Mouse (Mus musculus): ENCODE data around the gene Creld2. TPM values are rescaled to one million over a fixed set of nuclear protein-coding genes. Genes with fewer than 3 reads are reported as not detected.

Gene Creld2
- polyA plus RNA-seq, 1 experiment = not detected

DNA sequence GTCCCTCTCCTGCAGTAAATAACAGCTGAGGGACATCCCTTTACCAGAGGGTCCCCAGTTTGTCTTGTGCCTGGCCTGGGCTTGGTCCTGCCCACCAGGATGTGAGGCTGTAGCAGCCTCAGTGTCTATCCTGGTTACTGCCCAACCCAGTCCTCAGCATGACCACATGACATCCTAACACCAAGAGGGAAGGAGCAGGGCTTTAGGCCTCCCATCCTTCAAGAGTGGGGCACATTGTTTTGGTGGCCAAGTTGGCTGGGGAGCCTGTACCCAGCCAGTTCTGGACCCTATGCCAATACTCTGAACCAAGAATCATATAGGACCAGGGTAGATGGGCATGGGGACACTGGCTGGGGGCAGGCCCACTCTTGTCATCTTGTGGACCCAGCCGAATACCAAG, 29.2 kb downstream of the Creld2 start:
- H3K4me3 ChIP-seq (ENCODE audit: insufficient read depth, low read depth, low read length) = no peak overlapping the region
- 100% methylated on average over 1 of the region's 1 CpGs for whole genome bisulfite sequencing
- TF ChIP-seq POLR2A (IDR thresholded peaks at IDR 0.05; ENCODE audit: insufficient read depth, low read depth, low read length) (no peak), CTCF (IDR thresholded peaks at IDR 0.05; ENCODE audit: insufficient read depth, low read depth, low read length) (no peak)
- peaks cover 27% of the 10 kb centered on the region for H3K4me1 ChIP-seq (ENCODE audit: control insufficient read depth, insufficient read depth, low read length)
- H3K27ac ChIP-seq (ENCODE audit: insufficient read depth, low read depth, low read length) = no peak overlapping the region

DNA sequence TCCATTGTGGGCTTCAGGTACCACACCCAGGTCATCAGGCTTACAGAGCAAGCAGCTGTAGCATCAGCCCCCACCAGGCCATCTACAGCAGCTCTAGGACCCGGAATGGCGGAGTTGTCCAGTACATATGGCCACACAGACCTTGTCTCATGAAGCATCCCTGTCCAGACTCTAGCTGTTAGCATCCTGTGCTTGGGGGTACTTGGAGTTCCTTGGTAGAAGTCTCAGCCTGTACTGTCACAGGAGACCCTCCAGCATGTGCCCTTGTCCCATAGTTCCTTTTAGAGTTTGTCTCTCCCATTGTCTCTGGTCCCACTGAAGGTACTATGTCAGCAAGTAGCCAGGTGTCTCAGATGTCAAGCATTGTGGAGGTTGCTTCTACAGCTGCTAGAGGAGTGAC, 30.2 kb downstream of the Creld2 start:
- Histone ChIP-seq H3K27ac (ENCODE audit: insufficient read depth, low read depth, low read length) (0 out of 2 replicates have a peak overlapping the region, but pooled peaks have one; percentile 21), H3K4me1 (ENCODE audit: control insufficient read depth, insufficient read depth, low read length) (peaks cover 26% of the 10 kb centered on the region), H3K4me3 (ENCODE audit: insufficient read depth, low read depth, low read length) (no peak overlapping the region)
- TF ChIP-seq CTCF (IDR thresholded peaks at IDR 0.05; ENCODE audit: insufficient read depth, low read depth, low read length) (no peak), POLR2A (IDR thresholded peaks at IDR 0.05; ENCODE audit: insufficient read depth, low read depth, low read length) (no peak)
- 92% methylated on average over 2 of the region's 2 CpGs for WGBS

DNA sequence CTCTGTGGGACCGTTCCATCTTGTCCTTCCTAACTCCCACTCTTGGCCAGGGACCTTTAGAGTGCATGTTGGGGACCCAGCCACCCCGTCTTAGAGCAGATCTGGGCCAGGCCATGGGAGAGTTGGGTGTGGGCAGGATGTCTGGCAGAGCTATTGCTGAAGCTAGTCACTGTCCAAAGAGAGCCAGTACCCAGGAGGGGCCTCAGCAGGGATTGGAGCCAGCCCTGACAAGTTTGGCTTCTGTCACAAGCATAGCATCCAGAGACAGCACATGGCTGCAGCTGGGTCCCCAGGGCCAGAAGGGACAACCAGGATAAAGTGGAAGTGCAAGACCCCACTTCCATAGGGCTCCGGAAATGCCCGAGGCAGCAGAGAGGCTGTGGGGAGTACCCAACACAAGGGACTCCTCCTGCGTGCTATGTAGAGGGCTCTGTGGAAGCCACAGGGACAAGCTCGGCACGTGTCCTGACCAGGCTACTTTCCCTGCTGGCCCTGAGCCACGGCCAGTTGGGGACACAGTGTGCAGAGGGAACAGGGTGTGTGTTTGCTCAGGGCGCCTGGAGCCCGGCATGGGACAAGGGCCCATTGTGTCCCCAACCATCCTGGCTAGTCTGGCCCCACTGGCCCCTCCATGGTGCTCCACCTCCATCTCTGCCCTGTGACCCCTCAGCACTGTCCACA, 30.8 kb downstream of the Creld2 start:
- peak overlapping the region; percentile 67; the same call in 1 of the 2 replicates for H3K27ac ChIP-seq (ENCODE audit: insufficient read depth, low read depth, low read length)
- TF ChIP-seq CTCF (IDR thresholded peaks at IDR 0.05; ENCODE audit: insufficient read depth, low read depth, low read length) = no peak
- TF ChIP-seq POLR2A (IDR thresholded peaks at IDR 0.05; ENCODE audit: insufficient read depth, low read depth, low read length) = no peak
- H3K4me1 ChIP-seq (ENCODE audit: control insufficient read depth, insufficient read depth, low read length) = peaks cover 32% of the 10 kb centered on the region
- H3K4me3 ChIP-seq (ENCODE audit: insufficient read depth, low read depth, low read length) = no peak overlapping the region
- 57% methylated on average over 10 of the region's 10 CpGs for WGBS

DNA sequence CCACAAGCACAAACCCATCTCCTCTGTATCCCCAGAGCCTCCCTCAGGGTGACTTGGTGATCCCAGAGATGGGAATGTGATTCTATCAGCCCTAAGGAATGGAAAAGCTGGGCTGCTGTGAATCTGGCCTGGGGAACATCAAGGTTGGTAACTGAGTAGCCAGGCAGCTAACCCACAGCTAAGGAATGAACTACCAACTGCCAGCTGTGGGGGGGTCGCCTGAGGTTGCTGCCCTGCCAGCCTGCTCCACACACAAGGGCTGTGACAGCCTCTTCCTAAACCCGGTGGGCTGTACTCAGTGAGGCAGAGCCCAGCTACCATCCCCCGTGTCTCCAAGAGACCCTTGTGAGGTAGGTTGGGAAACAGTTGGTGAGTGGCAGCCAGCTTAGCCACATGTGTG, 31.6 kb downstream of the Creld2 start:
- H3K4me1 ChIP-seq (ENCODE audit: control insufficient read depth, insufficient read depth, low read length) = peaks cover 32% of the 10 kb centered on the region
- 38% methylated on average over 3 of the region's 3 CpGs for WGBS
- peak overlapping the region; percentile 67 for H3K27ac ChIP-seq (ENCODE audit: insufficient read depth, low read depth, low read length)
- TF ChIP-seq CTCF (IDR thresholded peaks at IDR 0.05; ENCODE audit: insufficient read depth, low read depth, low read length) (no peak), POLR2A (IDR thresholded peaks at IDR 0.05; ENCODE audit: insufficient read depth, low read depth, low read length) (no peak)
- H3K4me3 ChIP-seq (ENCODE audit: insufficient read depth, low read depth, low read length) = no peak overlapping the region

DNA sequence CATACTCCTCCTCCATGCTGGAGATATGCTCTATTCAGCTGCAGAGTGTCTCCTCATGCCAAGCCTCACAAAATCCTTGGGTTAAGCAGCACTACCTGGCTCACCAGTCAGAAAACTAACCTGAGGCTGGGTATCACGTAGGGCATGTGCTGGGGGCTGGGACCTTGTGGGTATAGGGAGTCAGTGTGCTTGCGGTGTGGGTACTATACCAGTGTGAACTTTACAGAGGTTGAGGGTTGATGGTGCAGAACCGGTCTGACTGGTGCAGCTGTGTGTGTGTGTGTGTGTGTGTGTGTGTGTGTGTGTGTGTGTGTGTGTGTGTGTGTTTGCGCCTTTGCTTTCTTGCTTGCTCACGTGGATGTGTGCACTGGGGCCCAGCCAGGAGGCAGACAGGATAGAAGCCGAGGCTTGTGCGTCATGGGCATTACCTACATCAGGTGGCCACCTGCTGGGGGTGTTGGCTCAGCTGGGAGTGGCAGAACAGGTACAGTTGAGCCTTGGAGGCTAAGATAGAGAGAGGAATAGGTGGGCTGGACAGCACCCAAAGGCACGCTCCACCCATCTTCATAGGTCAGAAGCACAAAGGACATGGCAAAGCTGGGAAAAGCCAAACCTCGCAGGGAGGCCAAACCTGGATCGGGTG, 32.2 kb downstream of the Creld2 start:
- Histone ChIP-seq H3K4me1 (ENCODE audit: control insufficient read depth, insufficient read depth, low read length) (peaks cover 32% of the 10 kb centered on the region), H3K27ac (ENCODE audit: insufficient read depth, low read depth, low read length) (no peak overlapping the region; the same call in 1 of the 2 replicates), H3K4me3 (ENCODE audit: insufficient read depth, low read depth, low read length) (no peak overlapping the region)
- 68% methylated on average over 10 of the region's 10 CpGs for WGBS
- TF ChIP-seq CTCF (IDR thresholded peaks at IDR 0.05; ENCODE audit: insufficient read depth, low read depth, low read length) = no peak
- no peak for TF ChIP-seq POLR2A (IDR thresholded peaks at IDR 0.05; ENCODE audit: insufficient read depth, low read depth, low read length)

DNA sequence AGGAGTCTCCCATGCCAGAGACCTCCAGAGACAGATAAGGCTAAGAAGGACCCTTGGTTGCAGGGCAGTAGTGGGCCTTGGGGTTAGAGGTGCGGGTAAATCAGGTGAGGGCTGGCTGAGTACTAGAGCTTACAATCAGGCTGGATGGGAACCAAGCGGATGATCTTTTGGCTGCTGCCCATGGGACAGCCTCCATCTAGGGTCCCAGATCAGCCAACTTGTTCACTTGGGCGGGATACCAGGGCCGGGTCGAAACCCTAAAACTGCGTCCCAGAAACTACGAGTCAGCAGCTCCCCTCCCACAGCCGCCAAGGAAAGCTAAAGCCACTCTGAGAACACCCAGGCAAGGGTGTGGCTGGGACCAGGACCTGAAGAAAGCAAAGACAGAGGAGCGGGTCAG, 33.7 kb downstream of the Creld2 start:
- WGBS = 94% methylated on average over 9 of the region's 9 CpGs
- Histone ChIP-seq H3K27ac (ENCODE audit: insufficient read depth, low read depth, low read length) (no peak overlapping the region), H3K4me3 (ENCODE audit: insufficient read depth, low read depth, low read length) (no peak overlapping the region), H3K4me1 (ENCODE audit: control insufficient read depth, insufficient read depth, low read length) (peaks cover 35% of the 10 kb centered on the region)
- TF ChIP-seq CTCF (IDR thresholded peaks at IDR 0.05; ENCODE audit: insufficient read depth, low read depth, low read length) = no peak
- no peak for TF ChIP-seq POLR2A (IDR thresholded peaks at IDR 0.05; ENCODE audit: insufficient read depth, low read depth, low read length)

DNA sequence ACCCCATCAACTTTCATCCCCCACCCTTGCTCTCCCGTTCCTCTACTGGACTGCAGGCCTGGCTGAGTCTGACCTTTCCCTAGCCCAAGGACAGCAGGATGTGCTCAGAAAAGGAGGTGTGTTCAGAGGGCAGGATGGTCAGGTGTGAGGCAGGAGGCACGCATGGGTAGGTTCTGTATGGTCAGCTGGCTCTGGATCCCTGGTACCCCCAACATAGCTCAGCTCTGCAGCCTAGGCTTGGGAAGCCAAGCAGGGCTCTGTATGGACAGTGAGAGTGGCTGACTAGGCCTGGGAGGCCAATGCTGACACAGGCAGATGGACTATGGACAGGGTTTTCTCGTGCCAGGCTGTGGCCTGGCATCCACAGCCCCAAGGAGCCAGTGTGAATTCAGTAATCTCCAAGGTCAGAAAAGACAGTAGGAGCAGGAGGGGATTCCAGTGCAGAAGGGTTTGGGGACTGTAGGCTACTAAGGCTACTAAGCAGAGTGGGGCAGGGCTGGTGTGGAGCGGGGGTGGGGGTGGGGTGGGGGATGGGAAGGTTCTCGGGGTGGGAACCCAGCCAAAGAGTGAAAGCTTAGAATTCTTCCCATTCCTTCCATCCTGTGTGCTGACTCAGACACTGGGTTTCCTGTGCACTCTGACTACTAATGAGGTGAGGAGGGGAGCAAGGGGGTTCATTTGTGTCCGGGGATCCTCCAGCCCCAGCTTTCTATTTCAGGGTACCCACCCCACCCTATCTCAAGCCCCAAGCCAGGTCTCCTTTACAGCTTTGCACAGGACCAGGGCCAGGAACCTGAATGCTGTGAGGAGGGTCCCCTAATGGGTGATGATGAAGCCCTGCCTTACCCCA, 34.9 kb downstream of the Creld2 start:
- WGBS = 46% methylated on average over 6 of the region's 6 CpGs
- peaks cover 40% of the 10 kb centered on the region for H3K4me1 ChIP-seq (ENCODE audit: control insufficient read depth, insufficient read depth, low read length)
- H3K27ac ChIP-seq (ENCODE audit: insufficient read depth, low read depth, low read length) = no peak overlapping the region
- TF ChIP-seq POLR2A (IDR thresholded peaks at IDR 0.05; ENCODE audit: insufficient read depth, low read depth, low read length) = no peak
- H3K4me3 ChIP-seq (ENCODE audit: insufficient read depth, low read depth, low read length) = no peak overlapping the region

DNA sequence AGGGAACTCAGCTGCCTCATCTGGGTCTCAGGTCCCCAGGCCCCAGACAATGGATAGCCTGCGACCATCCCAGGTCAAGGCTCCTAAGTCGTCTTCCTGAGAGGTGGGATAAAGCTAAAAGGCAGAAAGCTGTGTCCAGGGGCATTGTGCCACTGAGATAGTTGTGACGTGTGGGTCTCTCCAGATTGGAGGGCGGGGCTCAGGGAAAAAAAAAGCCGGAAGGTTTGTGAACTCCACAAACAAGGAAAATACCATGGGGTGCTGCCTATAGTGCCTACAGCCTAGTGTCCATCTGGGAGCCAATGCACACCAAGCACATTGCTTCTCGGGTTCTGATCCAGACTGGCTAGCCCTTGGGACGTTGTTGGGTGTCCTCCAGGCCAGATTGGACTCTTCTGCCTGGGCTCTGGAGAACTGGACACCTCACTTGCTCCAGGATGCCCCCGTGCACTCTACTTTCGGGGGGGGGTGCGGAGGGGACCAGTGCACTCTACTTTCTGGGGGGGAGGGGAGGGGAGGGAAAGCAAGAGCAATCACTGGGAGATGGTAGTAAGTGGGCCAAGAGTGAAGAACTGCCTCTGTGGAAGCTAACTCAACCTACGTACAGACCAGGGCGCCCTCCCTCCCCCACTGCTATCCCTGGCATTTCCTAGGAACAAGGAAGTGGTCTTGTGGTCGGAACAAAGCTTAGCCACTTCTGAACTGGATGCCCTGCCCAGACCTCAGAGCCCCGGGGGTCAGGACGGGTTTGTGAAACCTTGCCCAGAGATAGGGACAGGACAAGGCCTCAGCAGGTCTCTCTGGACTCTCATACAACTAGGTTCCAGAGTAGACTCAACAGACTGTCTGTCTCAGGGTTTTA, 35.8 kb downstream of the Creld2 start:
- Histone ChIP-seq H3K4me3 (ENCODE audit: insufficient read depth, low read depth, low read length) (no peak overlapping the region), H3K27ac (ENCODE audit: insufficient read depth, low read depth, low read length) (no peak overlapping the region), H3K4me1 (ENCODE audit: control insufficient read depth, insufficient read depth, low read length) (peaks cover 38% of the 10 kb centered on the region)
- 82% methylated on average over 15 of the region's 15 CpGs for WGBS
- no peak for TF ChIP-seq POLR2A (IDR thresholded peaks at IDR 0.05; ENCODE audit: insufficient read depth, low read depth, low read length)
- no peak for TF ChIP-seq CTCF (IDR thresholded peaks at IDR 0.05; ENCODE audit: insufficient read depth, low read depth, low read length)

Data from olfactory bulb, adult 2 months (tissue).